In the genomic region with DNA sequence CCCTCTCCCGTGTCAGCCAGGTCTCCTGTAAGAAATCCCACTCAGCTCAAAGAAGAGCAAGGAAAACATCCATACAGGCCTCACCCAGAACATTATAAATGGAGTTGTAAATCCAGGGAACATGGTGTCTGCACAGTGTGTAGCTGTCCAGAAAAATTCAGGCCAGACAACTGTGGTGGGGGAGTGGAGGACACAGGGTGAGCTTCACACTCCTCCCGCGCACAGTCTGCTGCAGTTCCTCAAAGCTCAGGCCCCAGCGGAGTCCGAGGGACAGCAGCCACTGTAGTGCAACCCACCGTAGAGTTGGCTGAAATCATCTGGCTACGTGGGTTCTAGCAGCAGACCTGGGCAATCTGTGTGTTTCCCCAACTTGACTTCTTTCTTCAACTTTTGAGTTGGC, we compare ENCODE assay signal across 14 mouse cellular contexts.
A peak's percentile ranks its signal among the peaks of the same experiment; 100 is the strongest.
DNase-seq lines count a peak whose midpoint lies in the region.
"Had no signal": no experiment of that assay in that cellular context is flagged by ENCODE, and none has a peak within 500 bp of the region (broad histone marks: within the 10 kb centered on the region; RNA-seq: fewer than 3 reads in every experiment).

No protein-coding gene starts in this region.

- peak; percentile 19 to 39 for DNase-seq in kidney, postnatal 4 days
- DNase-seq in kidney, adult 9 months, result no peak
- DNase-seq in brain, adult 2 months (ENCODE audit: low read depth, low spot score), result peak; percentile 63
- DNase-seq in left cerebral cortex, adult 18-20 months (ENCODE audit: low spot score in 2 of 2), result peak; percentile 47 to 73
- DNase-seq in right cerebral cortex, postnatal 36 days (ENCODE audit: low spot score in 2 of 2), result peak; percentile 20 to 60
- no peak for DNase-seq in adrenal gland, postnatal 36 days
- DNase-seq in cerebellum, postnatal 14 days, result no peak
- DNase-seq: adrenal gland, postnatal 25 days; cerebellum, adult 8-10 months; gastrocnemius, postnatal 36 days; heart, postnatal 14 days; layer of hippocampus, postnatal 36 days; lung, adult 18-20 months; thymus, adult 18-20 months had no signal

Comparison
In these comparisons a context has a peak if more than half of its experiments do, and no peak if none do; other contexts are left out.
1. DNase-seq: peak in kidney, postnatal 4 days (2 of 2), brain, adult 2 months (single experiment), left cerebral cortex, adult 18-20 months (2 of 2) and right cerebral cortex, postnatal 36 days (2 of 2); none in kidney, adult 9 months (single experiment), adrenal gland, postnatal 36 days (0 of 2) and cerebellum, postnatal 14 days (0 of 2).